Mouse (Mus musculus) midbrain, embryonic 13.5 days (tissue): ENCODE results near the gene Lin28a. TPM values are rescaled to one million over a fixed set of nuclear protein-coding genes. Genes with fewer than 3 reads are reported as not detected.

ENCODE experiments used
- ATAC-seq: fragments of 200-750 bp; cut with Nextera tagmentation; 2 replicates; pipeline ENCODE4 v1.8.0; 2017; ENCODE audit warnings: mild to moderate bottlenecking, moderate TSS enrichment, moderate library complexity
- H3K27ac ChIP-seq: fragments of 300-500 bp; sonication (generic); 2 replicates; pipeline ENCODE4 v1.5.1; 2015; ENCODE audit warnings: inconsistent platforms, mild to moderate bottlenecking, moderate library complexity
- H3K27me3 ChIP-seq: fragments of 300-500 bp; sonication (generic); 2 replicates; pipeline ENCODE4 v1.6.1; 2015; ENCODE audit warnings: mild to moderate bottlenecking, inconsistent platforms
- H3K36me3 ChIP-seq: fragments of 300-500 bp; sonication (generic); 2 replicates; pipeline ENCODE4 v1.6.1; 2015; ENCODE audit warnings: mild to moderate bottlenecking, inconsistent platforms
- H3K4me1 ChIP-seq: fragments of 300-500 bp; sonication (generic); replicated peaks from 2 replicates; pipeline ENCODE4 v1.6.1; 2015; ENCODE audit warnings: inconsistent platforms
- H3K4me2 ChIP-seq: fragments of 300-500 bp; sonication (generic); replicated peaks from 2 replicates; pipeline ENCODE4 v1.6.1; 2015; ENCODE audit warnings: moderate library complexity, mild to moderate bottlenecking, inconsistent platforms
- H3K4me3 ChIP-seq: fragments of 300-500 bp; sonication (generic); replicated peaks from 2 replicates; pipeline ENCODE4 v1.5.1; 2015; ENCODE audit warnings: mild to moderate bottlenecking, inconsistent platforms
- H3K9ac ChIP-seq: fragments of 300-500 bp; sonication (generic); replicated peaks from 2 replicates; pipeline ENCODE4 v1.6.1; 2015; ENCODE audit warnings: mild to moderate bottlenecking, inconsistent platforms
- H3K9me3 ChIP-seq: fragments of 300-500 bp; sonication (generic); 2 replicates; pipeline ENCODE4 v1.6.1; 2016; ENCODE audit warnings: mild to moderate bottlenecking, inconsistent platforms
- WGBS: fragments of 180-500 bp; shearing (Covaris S2); methylation state at CpG from one replicate; pipeline ENCODE4 v1.1.7; 2015; 5-methylcytosine and 5-hydroxymethylcytosine counted together
- polyA plus RNA-seq: library from polyadenylated mRNA; unstranded; fragments of >200 nt; fragmentation: Nextera tagmentation; extraction: Ambion mirVana; gene quantifications from 2 replicates; pipeline ENCODE4 v1.2.1, GENCODE M21; 2015

Lin28a gene
- polyA plus RNA-seq, 1 experiment from 2014 or later = 0.59 TPM

DNA sequence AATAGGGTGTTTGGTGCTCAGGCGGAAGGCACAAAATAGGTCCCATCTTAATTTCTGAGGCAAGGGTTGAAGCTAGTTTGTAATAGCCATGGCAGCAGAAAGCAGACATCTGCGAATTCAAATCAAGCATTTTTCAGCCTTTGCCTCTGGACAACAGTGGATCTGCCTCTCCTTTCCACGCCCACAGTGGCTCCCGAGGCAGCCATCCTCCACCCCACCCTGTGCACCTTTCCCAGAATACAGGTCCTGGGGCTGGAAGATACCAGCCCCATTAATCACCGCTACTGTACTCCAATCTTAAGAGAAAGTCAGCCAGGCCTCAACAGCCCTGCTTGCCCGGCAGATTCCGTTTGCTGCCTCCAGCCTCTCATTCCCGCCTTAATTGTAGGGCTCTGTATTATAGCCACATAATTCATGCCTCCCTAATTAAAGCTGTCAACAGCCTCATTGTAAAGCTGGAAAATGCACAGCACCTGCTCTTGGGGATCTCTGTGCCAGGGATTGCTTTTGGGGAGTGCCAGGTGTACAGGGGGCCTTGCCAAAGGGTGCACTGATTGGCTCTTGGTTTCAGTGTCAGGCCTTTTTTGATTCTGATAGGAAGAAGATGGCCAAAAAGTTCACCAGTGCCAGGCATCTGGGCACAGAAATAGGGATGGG, 49.4 kb downstream of the Lin28a start:
- Histone ChIP-seq H3K27ac (peak overlapping the region; percentile 99), H3K9me3 (no peaks in the 10 kb centered on the region), H3K4me1 (peaks cover 51% of the 10 kb centered on the region), H3K27me3 (no peaks in the 10 kb centered on the region), H3K4me3 (peak overlapping the region; percentile 70; the same call in 1 of the 2 replicates), H3K4me2 (peak overlapping the region; percentile 95), H3K36me3 (peaks cover 25% of the 10 kb centered on the region), H3K9ac (peak overlapping the region; percentile 91)
- 46% methylated on average over 8 of the region's 8 CpGs for WGBS
- ATAC-seq = no peak

DNA sequence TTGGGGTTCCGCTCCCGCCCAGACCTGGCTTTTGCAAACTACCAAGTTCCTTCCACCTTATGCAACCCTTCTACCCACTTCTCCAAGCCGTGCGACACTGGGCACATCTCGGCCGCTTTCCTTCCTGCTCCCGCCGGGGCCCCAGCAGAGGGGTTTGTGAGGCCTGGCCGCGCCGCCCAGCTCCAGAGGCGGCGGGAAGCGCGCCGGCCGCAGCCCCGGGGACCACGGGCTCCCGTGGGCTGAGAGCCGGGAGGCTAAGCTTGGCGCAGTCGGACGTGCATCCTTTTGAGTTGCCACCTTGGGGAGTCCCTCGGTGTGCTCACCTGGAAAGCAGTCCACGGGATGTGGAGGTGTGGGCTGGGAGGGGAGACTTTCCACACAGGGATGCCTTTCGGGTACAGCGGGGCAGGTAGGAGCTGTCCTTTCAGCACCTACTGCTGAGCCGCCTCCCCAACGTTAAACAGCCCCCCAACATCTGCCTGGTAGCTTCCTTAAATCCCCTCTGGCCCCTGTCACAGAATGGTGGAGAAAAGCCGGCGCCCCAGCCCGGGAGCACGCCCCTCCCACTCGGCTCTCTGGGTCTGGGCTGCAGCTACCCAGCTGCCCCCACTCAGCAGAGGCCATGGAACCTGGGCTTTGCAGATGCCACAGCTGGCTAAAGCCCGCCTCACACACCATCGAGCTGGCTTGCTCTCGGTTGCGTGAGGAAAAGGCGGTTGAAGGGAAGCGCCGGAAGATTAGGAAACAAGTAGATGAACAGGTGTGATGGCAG, 50.3 kb downstream of the Lin28a start, which contains the start of gene Hmgn2:
Gene Hmgn2, minus strand, starts transcription at position 501 of the 772 bp plus-strand sequence.
- peak within 1 kb of the TSS; percentile 99 for H3K27ac ChIP-seq
- H3K27me3 ChIP-seq = no peaks in the 10 kb centered on the region
- under 1% methylated on average over 40 of the region's 42 CpGs for WGBS
- H3K9me3 ChIP-seq = no peaks in the 10 kb centered on the region
- peaks cover 51% of the 10 kb centered on the region for H3K4me1 ChIP-seq
- peak; percentile 77 for ATAC-seq
- H3K36me3 ChIP-seq = peaks cover 30% of the 10 kb centered on the region
- H3K9ac ChIP-seq = peak within 1 kb of the TSS; percentile 91
- H3K4me3 ChIP-seq = peak within 1 kb of the TSS; percentile 70
- H3K4me2 ChIP-seq = peak within 1 kb of the TSS; percentile 95

DNA sequence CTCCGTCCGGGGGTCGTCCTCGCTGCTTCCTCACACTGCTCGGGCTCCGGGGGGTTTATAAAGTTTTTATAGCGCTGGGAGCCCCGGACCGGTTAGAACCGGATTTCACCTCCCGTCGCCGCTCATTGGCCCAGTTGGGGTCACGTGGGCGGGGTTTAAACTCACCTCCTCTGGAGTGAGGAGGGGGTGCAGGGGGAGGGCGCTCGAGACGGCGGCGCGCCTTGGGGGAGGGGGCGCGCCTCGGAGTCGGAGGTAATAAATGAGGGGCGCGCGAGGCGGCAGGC, 50.8 kb downstream of the Lin28a start:
- H3K36me3 ChIP-seq = peaks cover 36% of the 10 kb centered on the region
- under 1% methylated on average over 29 of the region's 29 CpGs for WGBS
- H3K9me3 ChIP-seq = no peaks in the 10 kb centered on the region
- H3K27me3 ChIP-seq = no peaks in the 10 kb centered on the region
- H3K4me1 ChIP-seq = peaks cover 51% of the 10 kb centered on the region
- H3K4me3 ChIP-seq = peak overlapping the region; percentile 70
- peak overlapping the region; percentile 99 for H3K27ac ChIP-seq
- peak; percentile 88 for ATAC-seq
- H3K9ac ChIP-seq = peak overlapping the region; percentile 91
- peak overlapping the region; percentile 95 for H3K4me2 ChIP-seq

DNA sequence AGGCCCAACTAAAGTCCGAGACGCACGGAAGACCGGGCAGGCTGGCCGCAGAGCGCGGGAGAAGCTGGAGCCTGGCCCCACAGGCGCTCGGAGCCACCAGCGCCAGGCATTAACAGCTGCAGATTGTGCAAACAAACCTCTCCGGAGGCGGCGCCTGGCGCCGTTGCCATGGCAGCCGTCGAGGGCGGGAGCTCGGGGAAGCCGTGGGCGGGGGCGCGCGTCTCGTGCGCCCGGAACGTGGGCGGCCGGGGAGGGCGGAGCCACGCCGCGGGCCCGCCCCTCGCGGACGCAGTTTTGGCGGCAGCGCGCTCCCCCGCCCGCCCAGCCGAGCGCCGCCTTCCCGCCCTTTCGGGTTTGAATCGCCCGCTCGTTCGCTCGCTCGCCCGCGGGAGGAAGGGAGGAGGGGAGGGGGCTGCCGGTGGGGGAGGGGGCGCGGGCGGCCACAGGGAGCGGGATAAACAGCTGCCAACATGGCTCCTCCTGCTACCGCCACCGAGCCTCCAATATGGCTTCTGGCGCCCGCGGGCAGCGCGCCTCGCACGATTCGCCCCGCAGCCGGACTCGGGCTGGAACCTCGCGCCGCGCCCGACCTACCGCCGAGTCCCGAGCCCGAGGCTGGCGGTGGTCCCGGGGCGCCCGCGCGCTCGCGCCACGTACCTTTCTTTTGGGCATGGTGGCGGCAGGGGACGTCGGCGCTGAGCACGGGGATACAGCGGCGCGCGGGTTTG, 51.3 kb downstream of the Lin28a start:
- Histone ChIP-seq H3K9ac (peak overlapping the region; percentile 91), H3K4me2 (peak overlapping the region; percentile 95), H3K9me3 (no peaks in the 10 kb centered on the region), H3K4me3 (peak overlapping the region; percentile 70), H3K27ac (peak overlapping the region; percentile 99), H3K27me3 (no peaks in the 10 kb centered on the region), H3K36me3 (peaks cover 40% of the 10 kb centered on the region), H3K4me1 (peaks cover 51% of the 10 kb centered on the region)
- WGBS = under 1% methylated on average over 75 of the region's 101 CpGs
- ATAC-seq = peak; percentile 70

DNA sequence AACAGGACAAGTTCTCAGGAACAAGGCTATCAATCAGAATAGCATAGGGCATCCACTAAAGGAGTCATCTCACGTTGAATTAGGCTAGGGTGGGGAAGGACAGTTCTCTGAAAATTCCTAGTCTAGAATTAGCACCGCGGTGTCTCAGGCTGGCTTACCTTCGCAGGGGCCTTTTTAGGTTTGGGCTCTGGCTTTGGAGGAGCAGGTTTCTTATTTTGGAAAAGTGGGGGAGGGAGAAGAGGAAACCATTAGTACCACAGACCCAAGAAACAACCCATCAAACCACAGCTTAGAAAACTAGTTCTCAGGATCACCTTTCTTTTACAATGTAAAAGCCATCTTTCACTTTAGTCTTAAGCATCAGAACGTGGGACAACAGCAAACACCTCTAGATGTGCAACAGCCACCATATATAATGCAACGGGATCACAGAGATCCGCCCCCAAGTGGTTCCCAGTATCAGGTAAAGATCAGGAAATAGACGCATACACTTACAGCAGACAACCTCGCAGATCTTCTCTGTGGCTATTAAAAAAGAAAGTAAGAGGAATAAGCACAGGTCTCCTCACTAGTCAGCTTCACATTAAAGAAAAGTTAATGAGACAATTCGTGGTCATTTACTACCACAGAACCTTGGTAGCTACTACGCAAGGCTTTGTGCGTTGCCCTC, 52.2 kb downstream of the Lin28a start:
- peak overlapping the region; percentile 99 for H3K27ac ChIP-seq
- peak overlapping the region; percentile 95 for H3K4me2 ChIP-seq
- WGBS = 42% methylated on average over 12 of the region's 12 CpGs
- peaks cover 45% of the 10 kb centered on the region for H3K4me1 ChIP-seq
- H3K36me3 ChIP-seq = peaks cover 37% of the 10 kb centered on the region
- peak overlapping the region; percentile 91 for H3K9ac ChIP-seq
- no peaks in the 10 kb centered on the region for H3K27me3 ChIP-seq
- no peak for ATAC-seq
- H3K4me3 ChIP-seq = peak overlapping the region; percentile 70
- H3K9me3 ChIP-seq = no peaks in the 10 kb centered on the region

DNA sequence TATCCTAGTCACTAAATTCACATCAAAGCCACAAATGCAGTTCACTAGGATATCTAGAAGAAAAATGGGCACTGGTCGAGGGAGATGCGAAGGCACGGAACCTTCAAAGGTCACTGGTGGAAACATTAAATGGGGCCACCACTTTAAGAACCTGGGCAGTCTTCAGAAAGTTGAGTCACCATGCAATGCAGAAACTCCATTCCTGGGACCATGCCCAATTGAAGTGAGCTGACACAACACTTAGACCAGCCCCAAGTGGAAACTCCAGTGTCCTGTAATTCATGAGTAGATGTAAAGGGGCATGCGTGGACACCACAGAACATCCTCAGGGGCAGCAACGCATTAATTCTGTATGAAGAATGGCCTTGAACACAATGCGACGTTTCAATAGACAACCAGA, 56.1 kb downstream of the Lin28a start:
- Histone ChIP-seq H3K4me1 (peaks cover 14% of the 10 kb centered on the region), H3K4me2 (no peak overlapping the region), H3K27ac (no peak overlapping the region), H3K27me3 (no peaks in the 10 kb centered on the region), H3K36me3 (peaks cover 33% of the 10 kb centered on the region), H3K9me3 (no peaks in the 10 kb centered on the region), H3K4me3 (no peak overlapping the region), H3K9ac (no peak overlapping the region)
- no peak for ATAC-seq
- 81% methylated on average over 7 of the region's 7 CpGs for WGBS

DNA sequence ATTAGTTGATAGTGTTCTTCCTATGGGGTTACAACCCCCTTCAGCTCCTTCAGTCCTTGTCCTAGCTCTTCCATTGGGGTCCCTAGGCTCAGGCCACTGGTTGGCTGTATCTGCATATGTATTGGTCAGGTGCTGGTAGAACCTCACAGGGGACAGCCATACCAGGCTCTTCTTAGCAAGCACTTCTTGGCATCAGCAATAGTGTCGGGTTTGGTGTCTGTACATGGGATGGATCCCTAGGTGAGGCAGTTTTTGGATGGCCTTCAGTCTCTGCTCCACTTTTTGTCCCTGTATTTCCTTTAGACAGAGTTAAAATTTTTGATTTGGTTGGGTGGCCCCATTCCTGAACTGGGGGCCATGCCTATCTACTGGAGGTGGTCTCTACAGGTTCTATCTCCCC, 59.8 kb downstream of the Lin28a start:
- H3K9me3 ChIP-seq = no peaks in the 10 kb centered on the region
- no peaks in the 10 kb centered on the region for H3K4me1 ChIP-seq
- no peaks in the 10 kb centered on the region for H3K27me3 ChIP-seq
- no peak overlapping the region for H3K4me3 ChIP-seq
- no peak for ATAC-seq
- no peak overlapping the region for H3K9ac ChIP-seq
- no peak overlapping the region for H3K4me2 ChIP-seq
- peaks cover 15% of the 10 kb centered on the region for H3K36me3 ChIP-seq
- WGBS = 91% methylated on average over 1 of the region's 1 CpGs
- H3K27ac ChIP-seq = no peak overlapping the region

DNA sequence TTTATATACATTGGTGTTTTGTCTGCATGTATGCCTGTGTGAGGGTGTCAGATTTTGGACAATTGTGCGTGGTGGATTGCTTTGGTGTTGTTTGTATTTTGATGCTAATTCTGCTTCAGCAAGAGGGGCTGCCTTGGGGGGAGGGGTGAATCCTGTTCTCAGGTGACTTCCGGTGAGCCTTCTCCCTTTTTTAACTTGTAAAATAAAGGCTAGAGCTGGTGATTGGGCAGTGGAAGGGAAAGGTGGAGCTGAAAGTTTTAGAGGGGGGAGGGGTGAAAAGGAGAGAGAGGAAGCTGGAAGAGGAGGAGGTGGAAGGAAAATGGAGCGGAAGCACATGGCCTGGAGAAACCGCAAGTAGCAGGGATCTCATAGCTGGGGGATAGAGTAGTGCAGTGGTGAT, 62.3 kb downstream of the Lin28a start:
- Histone ChIP-seq H3K27me3 (no peaks in the 10 kb centered on the region), H3K4me1 (no peaks in the 10 kb centered on the region), H3K4me2 (no peak overlapping the region), H3K9ac (no peak overlapping the region), H3K9me3 (no peaks in the 10 kb centered on the region), H3K36me3 (no peaks in the 10 kb centered on the region), H3K27ac (no peak overlapping the region), H3K4me3 (no peak overlapping the region)
- ATAC-seq = no peak
- WGBS = 87% methylated on average over 4 of the region's 4 CpGs

Other genes with a start within 250 kb of the Lin28a start
- gene Rps6ka1, start 131.0 kb downstream of the Lin28a start, polyA plus RNA-seq = 19.0 and 19.2 TPM in 2 replicates
- 1,712 and 1,823 TPM in 2 replicates for gene Hmgn2, start 50.2 kb downstream of the Lin28a start, polyA plus RNA-seq
- gene Dhdds, start 17.9 kb downstream of the Lin28a start, polyA plus RNA-seq = 42.0 and 44.7 TPM in 2 replicates
- gene Zfp683, start 35.0 kb upstream of the Lin28a start, polyA plus RNA-seq = not detected in 2 replicates
- gene Crybg2, start 42.0 kb upstream of the Lin28a start, polyA plus RNA-seq = 0.97 and 1.1 TPM in 2 replicates
- 2.2 and 2.7 TPM in 2 replicates for gene Cd52, start 76.2 kb upstream of the Lin28a start, polyA plus RNA-seq
- 9.3 and 11.4 TPM in 2 replicates for gene Ubxn11, start 83.7 kb upstream of the Lin28a start, polyA plus RNA-seq
- gene Sh3bgrl3, start 109.9 kb upstream of the Lin28a start, polyA plus RNA-seq = 319 and 332 TPM in 2 replicates
- gene Cep85, start 168.3 kb upstream of the Lin28a start, polyA plus RNA-seq = 19.9 and 22.4 TPM in 2 replicates
- gene Gm7534, start 184.2 kb upstream of the Lin28a start, polyA plus RNA-seq = not detected in 2 replicates
- not detected in 2 replicates for gene Catsper4, start 208.5 kb upstream of the Lin28a start, polyA plus RNA-seq
- gene Cnksr1, start 219.6 kb upstream of the Lin28a start, polyA plus RNA-seq = 0.15 and 0.20 TPM in 2 replicates
- 0.17 and 0.62 TPM in 2 replicates for gene E130218I03Rik, start 224.8 kb upstream of the Lin28a start, polyA plus RNA-seq
- gene Zfp593, start 226.8 kb upstream of the Lin28a start, polyA plus RNA-seq = 14.9 and 15.6 TPM in 2 replicates
- not detected in 2 replicates for gene Gm30191, start 228.1 kb upstream of the Lin28a start, polyA plus RNA-seq
- gene Grrp1, start 235.3 kb upstream of the Lin28a start, polyA plus RNA-seq = 6.2 and 8.1 TPM in 2 replicates